Mouse (Mus musculus) lung, adult 2 months (tissue): Measurements from ENCODE around the gene Spx.

Experiments used
- CTCF ChIP-seq: fragments of 200-500 bp; IDR thresholded peaks from 2 replicates; pipeline ENCODE4 v1.5.1; 2011; ENCODE audit warnings: mild to moderate bottlenecking, low read length, control low read depth; ENCODE audit not compliant: insufficient read depth
- POLR2A ChIP-seq: fragments of 200-500 bp; IDR thresholded peaks from 2 replicates; pipeline ENCODE4 v1.6.1; 2011; ENCODE audit warnings: low read depth, mild to moderate bottlenecking, control low read depth, low read length, borderline replicate concordance; ENCODE audit errors: extremely low read depth

- TF ChIP-seq CTCF = no peak
- TF ChIP-seq POLR2A = no peak
Measured at GRCm38 (mm10) chr6:142458010-142458409, 44.8 kb downstream of the Spx start.
